Mouse (Mus musculus) heart, embryonic 11.5 days (tissue): ENCODE results near the gene Garnl3. TPM values are rescaled to one million over a fixed set of nuclear protein-coding genes. Genes with fewer than 3 reads are reported as not detected.

Source experiments
- ATAC-seq: fragments of 200-750 bp; cut with Nextera tagmentation; replicated peaks from 2 replicates; pipeline ENCODE4 v1.8.0; 2017; ENCODE audit warnings: moderate library complexity; ENCODE audit not compliant: insufficient number of reproducible peaks, low FRiP score, low TSS enrichment
- H3K27ac ChIP-seq: fragments of 300-500 bp; sonication (generic); 2 replicates; pipeline ENCODE4 v1.5.1; 2014; ENCODE audit warnings: mild to moderate bottlenecking, low read depth, low read length
- H3K27me3 ChIP-seq: fragments of 300-500 bp; sonication (generic); 2 replicates; pipeline ENCODE4 v1.6.1; 2014; ENCODE audit warnings: mild to moderate bottlenecking, low read length, mixed read lengths; ENCODE audit not compliant: control insufficient read depth, insufficient read depth
- H3K36me3 ChIP-seq: fragments of 300-500 bp; sonication (generic); 2 replicates; pipeline ENCODE4 v1.6.1; 2014; ENCODE audit warnings: mild to moderate bottlenecking, low read length, moderate library complexity, mixed read lengths; ENCODE audit not compliant: control insufficient read depth, insufficient read depth
- H3K4me1 ChIP-seq: fragments of 300-500 bp; sonication (generic); 2 replicates; pipeline ENCODE4 v1.6.1; 2014; ENCODE audit warnings: low read length; ENCODE audit not compliant: control insufficient read depth, insufficient read depth
- H3K4me2 ChIP-seq: fragments of 300-500 bp; sonication (generic); 2 replicates; pipeline ENCODE4 v1.6.1; 2014; ENCODE audit warnings: mild to moderate bottlenecking, moderate library complexity
- H3K4me3 ChIP-seq: fragments of 300-500 bp; sonication (generic); 2 replicates; pipeline ENCODE4 v1.5.1; 2014; ENCODE audit warnings: low read depth, low read length
- H3K9ac ChIP-seq: fragments of 300-500 bp; sonication (generic); 2 replicates; pipeline ENCODE4 v1.6.1; 2014; ENCODE audit warnings: mild to moderate bottlenecking, low read depth, low read length, moderate library complexity
- H3K9me3 ChIP-seq: fragments of 300-500 bp; sonication (generic); replicated peaks from 2 replicates; pipeline ENCODE4 v1.6.1; 2016; ENCODE audit warnings: low read length; ENCODE audit not compliant: control insufficient read depth
- WGBS: fragments of 180-500 bp; shearing (Covaris S2); extraction: QIAGEN DNeasy Blood & Tissue Kit; methylation state at CpG from one replicate; pipeline ENCODE4 v1.1.7; 2014; ENCODE audit not compliant: insufficient replicate concordance; 5-methylcytosine and 5-hydroxymethylcytosine counted together
- polyA plus RNA-seq: library from polyadenylated mRNA; unstranded; fragments of >200 nt; fragmentation: Nextera tagmentation; extraction: Ambion mirVana; gene quantifications from 2 replicates; pipeline ENCODE4 v1.2.1, GENCODE M21; 2014

Gene Garnl3
- polyA plus RNA-seq, 1 experiment from 2014 or later = 15.4 TPM

DNA sequence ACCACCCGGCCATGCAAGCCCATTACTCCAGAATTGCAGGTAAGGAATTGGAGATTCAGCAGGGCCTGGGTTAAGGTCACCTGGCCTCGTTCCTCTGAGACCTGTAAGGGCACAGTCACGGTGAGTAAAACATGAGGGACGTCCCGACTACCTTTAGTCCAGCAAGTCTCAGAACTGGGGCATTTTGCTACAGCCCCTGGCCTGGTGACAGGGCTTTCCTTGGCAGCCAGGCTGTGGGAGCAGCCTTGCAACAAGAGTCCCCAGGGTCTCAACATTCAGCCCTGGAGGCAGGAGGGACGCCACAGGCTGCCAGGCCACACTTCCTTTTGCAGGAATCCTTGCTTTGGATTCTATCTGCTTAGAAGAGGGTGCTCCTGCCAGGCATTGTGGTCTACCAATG is 88.7 kb downstream of the Garnl3 start:
- H3K36me3 ChIP-seq = no peaks in the 10 kb centered on the region
- 86% methylated on average over 6 of the region's 6 CpGs for WGBS
- no peak overlapping the region for H3K4me3 ChIP-seq
- no peak overlapping the region for H3K9ac ChIP-seq
- H3K27me3 ChIP-seq = no peaks in the 10 kb centered on the region
- H3K4me1 ChIP-seq = peaks cover 26% of the 10 kb centered on the region
- H3K27ac ChIP-seq = no peak overlapping the region
- no peaks in the 10 kb centered on the region for H3K9me3 ChIP-seq
- no peak for ATAC-seq
- no peak overlapping the region for H3K4me2 ChIP-seq

GRCm38 (mm10) chr2:33041571-33041970 is 89.9 kb downstream of the Garnl3 start:
- no peak for ATAC-seq
- Histone ChIP-seq H3K27ac (no peak overlapping the region), H3K27me3 (no peaks in the 10 kb centered on the region), H3K4me1 (peaks cover 22% of the 10 kb centered on the region), H3K4me2 (no peak overlapping the region), H3K4me3 (no peak overlapping the region), H3K9me3 (no peaks in the 10 kb centered on the region), H3K9ac (no peak overlapping the region), H3K36me3 (no peaks in the 10 kb centered on the region)
- WGBS = 57% methylated on average over 3 of the region's 3 CpGs

DNA sequence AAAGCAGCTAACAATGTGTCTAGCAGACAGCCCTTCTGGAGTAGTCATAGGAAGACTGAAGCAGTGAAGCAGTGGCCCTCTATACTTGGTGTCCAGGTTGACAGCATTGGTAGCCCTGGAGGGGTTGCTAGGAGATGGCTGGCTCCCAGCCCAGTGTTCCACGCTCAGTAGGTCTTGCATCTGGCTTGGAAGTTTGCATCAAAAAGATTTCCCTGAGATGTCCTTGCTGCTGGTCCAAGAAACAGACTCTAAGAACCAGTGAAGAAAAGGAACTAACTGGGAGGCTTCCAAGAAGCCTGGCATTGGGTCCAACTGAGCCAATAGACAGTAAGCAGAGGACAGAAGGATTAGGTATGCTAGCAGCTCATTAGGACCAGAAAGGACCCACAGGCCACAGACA is 94.0 kb downstream of the Garnl3 start:
- ATAC-seq = no peak
- 59% methylated on average over 1 of the region's 1 CpGs for WGBS

GRCm38 (mm10) chr2:33035297-33035696 is 96.2 kb downstream of the Garnl3 start:
- H3K4me2 ChIP-seq = no peak overlapping the region
- H3K4me1 ChIP-seq = no peaks in the 10 kb centered on the region
- 54% methylated on average over 1 of the region's 1 CpGs for WGBS
- no peak overlapping the region for H3K27ac ChIP-seq
- no peak overlapping the region for H3K9ac ChIP-seq
- ATAC-seq = no peak
- H3K36me3 ChIP-seq = no peaks in the 10 kb centered on the region
- no peak overlapping the region for H3K4me3 ChIP-seq
- no peaks in the 10 kb centered on the region for H3K27me3 ChIP-seq
- H3K9me3 ChIP-seq = no peaks in the 10 kb centered on the region

More for the DNA sequence above, 94.0 kb downstream of the Garnl3 start:
- peaks cover 5% of the 10 kb centered on the region; the same call in 1 of the 2 replicates for H3K4me1 ChIP-seq
- no peak overlapping the region for H3K27ac ChIP-seq
- no peak overlapping the region for H3K9ac ChIP-seq
- H3K27me3 ChIP-seq = no peaks in the 10 kb centered on the region
- no peak overlapping the region for H3K4me3 ChIP-seq
- H3K36me3 ChIP-seq = no peaks in the 10 kb centered on the region
- H3K9me3 ChIP-seq = no peaks in the 10 kb centered on the region
- no peak overlapping the region for H3K4me2 ChIP-seq

GRCm38 (mm10) chr2:33033281-33033680 is 98.2 kb downstream of the Garnl3 start:
- H3K4me3 ChIP-seq = no peak overlapping the region
- H3K27ac ChIP-seq = no peak overlapping the region
- ATAC-seq = no peak
- H3K36me3 ChIP-seq = no peaks in the 10 kb centered on the region
- no peak overlapping the region for H3K9ac ChIP-seq
- no peak overlapping the region for H3K4me2 ChIP-seq
- no peaks in the 10 kb centered on the region for H3K9me3 ChIP-seq
- 87% methylated on average over 7 of the region's 7 CpGs for WGBS
- H3K27me3 ChIP-seq = no peaks in the 10 kb centered on the region
- no peaks in the 10 kb centered on the region for H3K4me1 ChIP-seq

GRCm38 (mm10) chr2:33032391-33033062 is 98.9 kb downstream of the Garnl3 start:
- no peaks in the 10 kb centered on the region for H3K36me3 ChIP-seq
- no peaks in the 10 kb centered on the region for H3K27me3 ChIP-seq
- no peak overlapping the region for H3K4me2 ChIP-seq
- H3K9me3 ChIP-seq = no peaks in the 10 kb centered on the region
- WGBS = 77% methylated on average over 5 of the region's 5 CpGs
- no peak overlapping the region for H3K27ac ChIP-seq
- no peaks in the 10 kb centered on the region for H3K4me1 ChIP-seq
- no peak for ATAC-seq
- H3K4me3 ChIP-seq = no peak overlapping the region
- no peak overlapping the region for H3K9ac ChIP-seq

DNA sequence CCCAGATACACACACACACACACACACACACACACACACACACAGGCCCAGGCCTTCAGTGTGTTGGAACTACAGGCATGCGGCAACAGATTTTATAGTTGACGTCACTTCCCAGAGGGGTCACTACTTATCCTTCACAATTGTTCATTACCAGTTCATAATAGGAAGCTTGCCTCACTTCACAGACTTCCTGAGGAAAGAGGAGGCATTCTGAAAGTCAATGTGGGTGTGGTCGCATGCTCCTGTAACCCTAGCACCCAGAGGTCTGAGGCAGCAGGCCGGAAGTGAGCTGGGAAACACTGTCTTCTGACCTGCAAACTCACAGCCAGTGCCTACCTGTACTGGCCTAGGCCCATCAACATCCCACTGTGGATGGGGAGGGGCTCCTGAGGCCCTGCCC is 106.4 kb downstream of the Garnl3 start:
- Histone ChIP-seq H3K4me2 (no peak overlapping the region), H3K27ac (no peak overlapping the region), H3K4me3 (no peak overlapping the region), H3K4me1 (no peaks in the 10 kb centered on the region), H3K9me3 (no peaks in the 10 kb centered on the region), H3K27me3 (no peaks in the 10 kb centered on the region), H3K36me3 (no peaks in the 10 kb centered on the region), H3K9ac (no peak overlapping the region)
- ATAC-seq = no peak
- WGBS = 68% methylated on average over 4 of the region's 4 CpGs

DNA sequence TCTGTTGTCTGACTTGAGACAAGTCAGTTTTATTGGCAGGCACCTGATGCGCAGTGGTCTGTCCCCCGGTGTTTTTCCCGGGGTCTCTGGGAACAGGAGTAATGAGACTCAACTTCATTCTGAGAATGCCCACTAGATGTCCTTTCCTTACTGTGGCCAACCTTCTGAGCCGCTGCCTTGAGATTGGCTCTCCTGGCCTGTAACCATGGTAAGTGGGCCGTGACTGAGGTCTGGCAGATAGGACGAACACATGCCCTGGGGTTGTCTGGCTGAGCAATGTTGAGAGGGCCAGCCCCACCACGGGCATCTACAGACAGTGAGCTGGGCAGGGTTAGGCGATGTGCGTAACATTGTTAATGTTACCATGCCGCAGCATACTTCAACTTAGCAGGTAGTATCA is 106.9 kb downstream of the Garnl3 start:
- ATAC-seq = no peak
- H3K4me3 ChIP-seq = no peak overlapping the region
- H3K27me3 ChIP-seq = no peaks in the 10 kb centered on the region
- WGBS = 62% methylated on average over 10 of the region's 10 CpGs
- H3K9me3 ChIP-seq = no peaks in the 10 kb centered on the region
- no peak overlapping the region for H3K9ac ChIP-seq
- no peaks in the 10 kb centered on the region for H3K4me1 ChIP-seq
- H3K36me3 ChIP-seq = no peaks in the 10 kb centered on the region
- H3K4me2 ChIP-seq = no peak overlapping the region
- no peak overlapping the region for H3K27ac ChIP-seq

DNA sequence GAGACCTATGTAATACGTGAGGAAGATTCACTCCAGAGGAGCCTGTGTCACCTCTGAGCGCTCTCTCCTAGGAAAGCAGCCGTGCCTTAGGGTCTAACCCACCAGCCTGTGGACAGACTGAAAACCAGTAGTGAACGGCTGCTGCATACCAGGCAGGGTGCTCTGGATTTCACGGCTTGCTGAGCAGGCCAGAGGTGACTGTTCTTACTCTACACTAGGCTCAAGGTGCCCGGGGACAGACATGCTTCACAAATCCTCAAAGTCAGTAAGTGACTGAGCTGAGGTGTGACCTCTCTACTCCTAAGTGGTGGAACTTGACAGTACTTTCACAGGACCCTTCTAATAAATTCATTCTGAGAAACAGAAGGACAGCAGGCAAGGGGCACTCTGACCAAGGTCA is 108.6 kb downstream of the Garnl3 start:
- Histone ChIP-seq H3K4me3 (no peak overlapping the region), H3K27ac (no peak overlapping the region), H3K9me3 (no peaks in the 10 kb centered on the region), H3K4me1 (no peaks in the 10 kb centered on the region), H3K4me2 (no peak overlapping the region), H3K36me3 (no peaks in the 10 kb centered on the region), H3K27me3 (0 out of 2 replicates have a peak, but pooled peaks cover 2% of the 10 kb centered on the region), H3K9ac (no peak overlapping the region)
- 68% methylated on average over 6 of the region's 6 CpGs for WGBS
- ATAC-seq = no peak
